Comparison of ENCODE assay signal across 10 mouse cellular contexts in the genomic region with DNA sequence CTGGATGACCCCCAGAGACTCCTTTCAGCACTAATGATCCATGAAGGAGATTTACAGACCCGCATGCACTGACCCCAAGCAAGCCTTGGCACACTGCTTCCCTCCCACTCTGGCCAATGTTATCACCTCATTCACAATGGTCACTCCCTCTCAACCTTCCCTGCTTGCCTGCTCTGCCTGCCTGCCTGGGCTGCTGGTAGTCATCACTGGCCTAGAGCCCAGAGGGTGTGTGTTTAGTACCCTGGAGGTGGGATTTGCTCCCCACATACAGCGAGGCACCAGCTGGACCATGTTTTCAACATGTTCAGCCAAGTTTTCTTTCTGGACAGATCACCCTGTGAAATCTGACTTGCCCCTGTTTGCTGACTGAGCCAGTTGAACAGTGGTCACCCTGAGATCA.
DNase-seq lines count a peak whose midpoint lies in the region; ATAC-seq and TF ChIP-seq lines count a peak whose summit lies in the region.
"Had no signal": no experiment of that assay in that cellular context is flagged by ENCODE, and none has a peak within 500 bp of the region (broad histone marks: within the 10 kb centered on the region; RNA-seq: fewer than 3 reads in every experiment).

No protein-coding gene starts in this region.

- peak; percentile 73 to 75 for DNase-seq in cerebellum, postnatal 14 days
- peak; percentile 60 for DNase-seq in embryo, embryonic 10 days (ENCODE audit: low spot score)
- DNase-seq in heart, postnatal 36 days: peak; percentile 7 to 9
- DNase-seq in lung, embryonic 14.5 days: peak; percentile 96
- DNase-seq in frontal cortex, adult 2 months (ENCODE audit: extremely low spot score in 1 of 2, low spot score in 1 of 2): no peak
- DNase-seq: thymus, postnatal 25 days had no signal

- TF ChIP-seq CTCF in lung, embryonic 14.5 days (IDR thresholded peaks at IDR 0.05; ENCODE audit: low read depth): peak; percentile 36

- H3K36me3 ChIP-seq in lung, embryonic 14.5 days (ENCODE audit: insufficient read depth): no peaks in the 10 kb centered on the region
- no peaks in the 10 kb centered on the region for H3K36me3 ChIP-seq in forebrain, embryonic 12.5 days (replicated peaks)
- H3K36me3 ChIP-seq: heart, embryonic 15.5 days had no signal

- no peaks in the 10 kb centered on the region for H3K27me3 ChIP-seq in lung, embryonic 14.5 days (ENCODE audit: insufficient read depth, low read length)
- no peaks in the 10 kb centered on the region for H3K27me3 ChIP-seq in forebrain, embryonic 12.5 days
- H3K27me3 ChIP-seq: heart, embryonic 15.5 days had no signal

- H3K27ac ChIP-seq in lung, embryonic 14.5 days (ENCODE audit: low read depth): peak overlapping the region; percentile 69; the same call in 1 of the 2 replicates
- no peak overlapping the region for H3K27ac ChIP-seq in forebrain, embryonic 12.5 days
- H3K27ac ChIP-seq: heart, embryonic 15.5 days had no signal

- no peak overlapping the region for H3K9ac ChIP-seq in lung, embryonic 14.5 days
- no peak overlapping the region for H3K9ac ChIP-seq in forebrain, embryonic 12.5 days
- H3K9ac ChIP-seq: heart, embryonic 15.5 days had no signal

- no peak overlapping the region for H3K4me2 ChIP-seq in lung, embryonic 14.5 days
- no peak overlapping the region for H3K4me2 ChIP-seq in forebrain, embryonic 12.5 days
- H3K4me2 ChIP-seq: heart, embryonic 15.5 days had no signal

- 11% methylated on average over 2 of the region's 2 CpGs for WGBS in lung, embryonic 14.5 days
- 40% methylated on average over 2 of the region's 2 CpGs for WGBS in forebrain, embryonic 12.5 days

- H3K4me1 ChIP-seq in lung, embryonic 14.5 days (ENCODE audit: insufficient read depth): peaks cover 18% of the 10 kb centered on the region
- no peaks in the 10 kb centered on the region for H3K4me1 ChIP-seq in forebrain, embryonic 12.5 days

- H3K9me3 ChIP-seq in lung, embryonic 14.5 days (ENCODE audit: low read depth, low read length): no peaks in the 10 kb centered on the region
- no peaks in the 10 kb centered on the region for H3K9me3 ChIP-seq in forebrain, embryonic 12.5 days
- H3K9me3 ChIP-seq: heart, embryonic 15.5 days had no signal

- ATAC-seq in cerebellum, adult (ENCODE audit: insufficient number of reproducible peaks, low FRiP score, low TSS enrichment): no peak
- ATAC-seq in lung, embryonic 14.5 days (ENCODE audit: insufficient read depth): peak; percentile 97
- ATAC-seq in CD4-positive, CD25-positive, alpha-beta regulatory T cell, adult 4 months: no peak
- ATAC-seq in forebrain, embryonic 12.5 days (ENCODE audit: low FRiP score): no peak

- H3K4me3 ChIP-seq in lung, embryonic 14.5 days (ENCODE audit: low read depth, low read length): no peak overlapping the region
- no peak overlapping the region for H3K4me3 ChIP-seq in forebrain, embryonic 12.5 days (replicated peaks)
- H3K4me3 ChIP-seq: heart, embryonic 15.5 days had no signal

- intact Hi-C loops in heart, postnatal 36 days (cut with DNase I): no loop called here

Comparison
In these comparisons a context has a peak if more than half of its experiments do, and no peak if none do; other contexts are left out.
1. DNase-seq: peak in cerebellum, postnatal 14 days (2 of 2), embryo, embryonic 10 days (single experiment), heart, postnatal 36 days (2 of 2) and lung, embryonic 14.5 days (single experiment); none in frontal cortex, adult 2 months (0 of 2).